Mouse (Mus musculus) adrenal gland, postnatal 36 days (tissue): ENCODE results near the gene Tmem106b. TPM values are rescaled to one million over a fixed set of nuclear protein-coding genes. Genes with fewer than 3 reads are reported as not detected.
A peak's percentile ranks its signal among the peaks of the same experiment; 100 is the strongest.

ENCODE experiments used
- DNase-seq, 2 experiments: peaks; one replicate each; pipeline ENCODE4 v3.0.0; 2021; ENCODE audit warnings: mixed read lengths in 1 of 2
- long read RNA-seq, 2 experiments: library from polyadenylated mRNA; stranded (forward); transcript quantifications; one replicate each; pipeline ENCODE4 v2.0.0; 2021; ENCODE audit warnings: borderline sequencing depth in 2 of 2
- total RNA-seq, 2 experiments: library from RNA; stranded (reverse); gene quantifications; 2 replicates each; pipeline ENCODE4 v1.2.3; 2021

Tmem106b gene
- 100 to 1,000 TPM; 128 to 174 TPM for total RNA-seq
- long read RNA-seq, experiment 1, full-length matches to known transcripts, result 37 of 52 reads
- long read RNA-seq, experiment 1, partial matches to known transcripts, result 2 of 52 reads
- long read RNA-seq, experiment 1, other reads (novel, unspliced or antisense), result 13 of 52 reads
- long read RNA-seq, experiment 2, full-length matches to known transcripts, result 17 of 20 reads
- long read RNA-seq, experiment 2, partial matches to known transcripts, result 0 of 20 reads
- long read RNA-seq, experiment 2, other reads (novel, unspliced or antisense), result 3 of 20 reads

GRCm38 (mm10) chr6:13069302-13070146 lies at the start of gene Tmem106b:
TSS of gene Tmem106b (plus strand) at chr6:13069759.
- DNase-seq, result peak; percentile 98 to 99

GRCm38 (mm10) chr6:13021245-13022100 lies 48.1 kb upstream of the Tmem106b start:
- no peak for DNase-seq

- DNase-seq, result no peak
Observed at GRCm38 (mm10) chr6:13030558-13030957, 39.0 kb upstream of the Tmem106b start.

- peak; percentile 11 to 23 for DNase-seq
Observed at GRCm38 (mm10) chr6:13030961-13031360, 38.6 kb upstream of the Tmem106b start.

- no peak for DNase-seq
Observed at GRCm38 (mm10) chr6:13052408-13053200, 17.0 kb upstream of the Tmem106b start.

- DNase-seq, result no peak
Observed at GRCm38 (mm10) chr6:13061276-13062039, 8.1 kb upstream of the Tmem106b start.

GRCm38 (mm10) chr6:13062063-13062462 lies 7.5 kb upstream of the Tmem106b start:
- no peak for DNase-seq

GRCm38 (mm10) chr6:13062691-13063255 lies 6.8 kb upstream of the Tmem106b start:
- no peak for DNase-seq

- DNase-seq, result no peak
Observed at GRCm38 (mm10) chr6:13070147-13070425, 527 bp downstream of the Tmem106b start.

GRCm38 (mm10) chr6:13070485-13070884 lies 926 bp downstream of the Tmem106b start:
- peak; percentile 22 to 40 for DNase-seq

- DNase-seq, result no peak
Observed at GRCm38 (mm10) chr6:13073036-13073435, 3.5 kb downstream of the Tmem106b start.

GRCm38 (mm10) chr6:13073876-13074275 lies 4.3 kb downstream of the Tmem106b start:
- peak; percentile 26 to 31 for DNase-seq

GRCm38 (mm10) chr6:13082881-13083280 lies 13.3 kb downstream of the Tmem106b start:
- DNase-seq, result no peak

GRCm38 (mm10) chr6:13096656-13097435 lies 27.3 kb downstream of the Tmem106b start:
- DNase-seq, result no peak

- DNase-seq, result no peak
Observed at GRCm38 (mm10) chr6:13100137-13100536, 30.6 kb downstream of the Tmem106b start.

- no peak for DNase-seq
Observed at GRCm38 (mm10) chr6:13108662-13109061, 39.1 kb downstream of the Tmem106b start.

- no peak for DNase-seq
Observed at GRCm38 (mm10) chr6:13137255-13137654, 67.7 kb downstream of the Tmem106b start.
